Mouse (Mus musculus) MEL (cell line): ENCODE measurements around the gene Map7d1.

Experiments
- CTCF ChIP-seq, 3 experiments: IDR thresholded peaks in 2 of 3; conservative IDR thresholded peaks in 1 of 3; 2 replicates each; pipeline ENCODE4 v1.5.1; 2011 to 2012; ENCODE audit warnings: low read length in 3 of 3, low read depth in 2 of 3, mild to moderate bottlenecking in 2 of 3, improper control_type of control experiment in 1 of 3, inconsistent platforms in 1 of 3, mixed read lengths in 1 of 3, moderate library complexity in 1 of 3; ENCODE audit not compliant: control insufficient read depth in 1 of 3, insufficient read depth in 1 of 3, poor library complexity in 1 of 3, severe bottlenecking in 1 of 3
- EP300 ChIP-seq, 2 experiments: IDR thresholded peaks; 2 replicates each; pipeline ENCODE4 v1.6.1; 2011; ENCODE audit warnings: improper control_type of control experiment in 2 of 2, low read length in 2 of 2, low read depth in 1 of 2, mild to moderate bottlenecking in 1 of 2
- ETS1 ChIP-seq: IDR thresholded peaks from 2 replicates; pipeline ENCODE4 v1.6.1; 2012; ENCODE audit warnings: low read depth, mild to moderate bottlenecking, inconsistent platforms, low read length, improper control_type of control experiment, moderate library complexity
- GATA1 ChIP-seq: IDR thresholded peaks from 2 replicates; pipeline ENCODE4 v1.6.1; 2011; ENCODE audit warnings: low read depth, low read length, improper control_type of control experiment
- HCFC1 ChIP-seq: IDR thresholded peaks from 2 replicates; pipeline ENCODE4 v1.6.1; 2012; ENCODE audit warnings: low read depth, mild to moderate bottlenecking, inconsistent platforms, low read length, improper control_type of control experiment, moderate library complexity
- MAFK ChIP-seq: IDR thresholded peaks from 2 replicates; pipeline ENCODE4 v1.6.1; 2011; ENCODE audit warnings: low read depth, mild to moderate bottlenecking, low read length, improper control_type of control experiment, borderline replicate concordance
- MAX ChIP-seq: IDR thresholded peaks from 2 replicates; pipeline ENCODE4 v1.6.1; 2011; ENCODE audit warnings: low read length, improper control_type of control experiment
- POLR2A ChIP-seq, 2 experiments: IDR thresholded peaks; 2 replicates each; pipeline ENCODE4 v1.6.1; 2011 to 2012; ENCODE audit warnings: low read length in 2 of 2, mild to moderate bottlenecking in 2 of 2, control low read depth in 1 of 2, improper control_type of control experiment in 1 of 2, low read depth in 1 of 2, moderate library complexity in 1 of 2; ENCODE audit not compliant: control insufficient read depth in 1 of 2, insufficient read depth in 1 of 2, poor library complexity in 1 of 2
- POLR2AphosphoS2 ChIP-seq: IDR thresholded peaks from 2 replicates; pipeline ENCODE4 v1.6.1; 2011; ENCODE audit warnings: low read length, improper control_type of control experiment
- TAL1 ChIP-seq: IDR thresholded peaks from 2 replicates; pipeline ENCODE4 v1.6.1; 2012; ENCODE audit warnings: mild to moderate bottlenecking, inconsistent platforms, low read length, moderate library complexity, mixed read lengths
- ZC3H11A ChIP-seq: IDR thresholded peaks from 2 replicates; pipeline ENCODE4 v1.6.1; 2012; ENCODE audit warnings: low read depth, mild to moderate bottlenecking, inconsistent platforms, low read length, improper control_type of control experiment

GRCm38 (mm10) chr4:126248261-126248868 lies 7.8 kb downstream of the Map7d1 start:
- TF ChIP-seq MAFK (no peak), EP300 (IDR thresholded peaks at IDR 0.05; ENCODE audit: low read depth in 1 of 2, low read length in 2 of 2) (no peak), HCFC1 (no peak), POLR2A (IDR thresholded peaks at IDR 0.05; ENCODE audit: control insufficient read depth in 1 of 2, insufficient read depth in 1 of 2, low read depth in 1 of 2, low read length in 2 of 2, poor library complexity in 1 of 2) (no peak), CTCF (IDR thresholded peaks at IDR 0.05 in 2 of 3, conservative IDR thresholded peaks at IDR 0.05 in 1 of 3; ENCODE audit: control insufficient read depth in 1 of 3, insufficient read depth in 1 of 3, low read depth in 2 of 3, low read length in 3 of 3, poor library complexity in 1 of 3, severe bottlenecking in 1 of 3) (no peak), POLR2AphosphoS2 (no peak), ETS1 (no peak), MAX (no peak), GATA1 (no peak), TAL1 (no peak), ZC3H11A (no peak)
